Comparison of ENCODE assay signal across 18 mouse cellular contexts in genomic region chr17:16372976-16373375, GRCm38 (mm10).
DNase-seq lines count a peak whose midpoint lies in the region.
"Had no signal": no experiment of that assay in that cellular context is flagged by ENCODE, and none has a peak within 500 bp of the region (broad histone marks: within the 10 kb centered on the region; RNA-seq: fewer than 3 reads in every experiment).

No protein-coding gene starts in this region.

- DNase-seq in adrenal gland, adult 8-10 months: peak; percentile 9
- DNase-seq in adrenal gland, postnatal 25 days: no peak
- peak; percentile 86 for DNase-seq in heart, adult 11 months
- no peak for DNase-seq in heart, embryonic 10.5 days (ENCODE audit: low spot score)
- peak; percentile 4 for DNase-seq in kidney, postnatal 10 days
- DNase-seq in kidney, postnatal 4 days: no peak
- peak; percentile 23 for DNase-seq in ovary, adult 18-20 months (ENCODE audit: low spot score)
- no peak for DNase-seq in ovary, postnatal 10 days (ENCODE audit: low spot score)
- DNase-seq: cerebellum, adult 11-12 months; cerebellum, postnatal 10 days; forebrain, postnatal 0 days; kidney, adult 18-20 months; lung, postnatal 4 days; thymus, adult 18-20 months; thymus, postnatal 4 days had no signal

- H3K4me3 ChIP-seq in heart, embryonic 10.5 days: no peak overlapping the region
- H3K4me3 ChIP-seq: hindbrain, embryonic 13.5 days; limb, embryonic 12.5 days; liver, embryonic 12.5 days had no signal

- H3K9me3 ChIP-seq in heart, embryonic 10.5 days: no peaks in the 10 kb centered on the region
- H3K9me3 ChIP-seq: hindbrain, embryonic 13.5 days; limb, embryonic 12.5 days; liver, embryonic 12.5 days had no signal

- H3K36me3 ChIP-seq in heart, embryonic 10.5 days: no peaks in the 10 kb centered on the region
- H3K36me3 ChIP-seq: hindbrain, embryonic 13.5 days; limb, embryonic 12.5 days; liver, embryonic 12.5 days had no signal

- H3K27me3 ChIP-seq in heart, embryonic 10.5 days (ENCODE audit: insufficient read depth, poor library complexity, severe bottlenecking): no peaks in the 10 kb centered on the region
- H3K27me3 ChIP-seq: hindbrain, embryonic 13.5 days; limb, embryonic 12.5 days; liver, embryonic 12.5 days had no signal

- 73% methylated on average over 1 of the region's 1 CpGs for WGBS in heart, embryonic 10.5 days

- no peak overlapping the region for H3K27ac ChIP-seq in heart, embryonic 10.5 days
- H3K27ac ChIP-seq: hindbrain, embryonic 13.5 days; limb, embryonic 12.5 days; liver, embryonic 12.5 days had no signal

- no peaks in the 10 kb centered on the region for H3K4me1 ChIP-seq in heart, embryonic 10.5 days
- H3K4me1 ChIP-seq: hindbrain, embryonic 13.5 days; limb, embryonic 12.5 days; liver, embryonic 12.5 days had no signal

Comparison
In these comparisons a context has a peak if more than half of its experiments do, and no peak if none do; other contexts are left out.
1. DNase-seq: peak in adrenal gland, adult 8-10 months (single experiment), heart, adult 11 months (single experiment), kidney, postnatal 10 days (single experiment) and ovary, adult 18-20 months (single experiment); none in adrenal gland, postnatal 25 days (single experiment), heart, embryonic 10.5 days (single experiment), kidney, postnatal 4 days (0 of 2) and ovary, postnatal 10 days (single experiment).